ENCODE assay signal across 13 mouse cellular contexts in the genomic region with DNA sequence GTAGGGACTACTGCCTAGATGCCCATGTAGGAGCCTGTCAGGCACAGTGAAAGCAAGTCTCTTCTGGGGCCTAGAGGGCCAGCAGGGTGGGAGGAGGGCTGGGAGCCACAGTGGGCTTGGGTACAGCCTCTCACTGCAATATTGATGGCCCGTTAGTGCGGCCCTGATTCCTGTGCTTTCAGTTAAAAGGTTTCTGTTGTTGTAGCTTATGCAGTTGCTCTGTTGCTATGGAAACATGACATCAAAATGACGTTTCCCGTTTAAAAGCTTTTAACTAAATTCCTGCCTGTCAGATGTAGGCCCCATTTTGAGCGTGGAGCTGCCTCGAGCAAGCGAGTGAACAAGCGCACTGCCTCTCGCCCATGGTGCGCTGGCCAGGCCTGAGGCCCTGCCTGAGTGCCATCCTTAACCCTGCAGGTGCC. TPM values are rescaled to one million over a fixed set of nuclear protein-coding genes. Genes with fewer than 3 reads are reported as not detected.
A peak's percentile ranks its signal among the peaks of the same experiment; 100 is the strongest.
DNase-seq lines count a peak whose midpoint lies in the region; ATAC-seq and TF ChIP-seq lines count a peak whose summit lies in the region.
"Had no signal": no experiment of that assay in that cellular context is flagged by ENCODE, and none has a peak within 500 bp of the region (broad histone marks: within the 10 kb centered on the region; RNA-seq: fewer than 3 reads in every experiment).

No protein-coding gene starts in this region.

- no peak for ATAC-seq in megakaryocyte-erythroid progenitor cell, adult 5-6 weeks (replicated peaks; ENCODE audit: low FRiP score, low TSS enrichment, poor library complexity, severe bottlenecking)
- ATAC-seq: activated CD4-positive, CD25-positive, alpha-beta regulatory T cell, adult 4 months; CD4-positive, CD25-positive, alpha-beta regulatory T cell, adult 4 months had no signal

- H3K27ac ChIP-seq in embryonic facial prominence, embryonic 10.5 days (replicated peaks) = peak overlapping the region; percentile 15; the same call in 1 of the 2 replicates

- peak overlapping the region; percentile 29; the same call in 1 of the 2 replicates for H3K4me3 ChIP-seq in E14TG2a.4 (replicated peaks; ENCODE audit: low read length)
- no peak overlapping the region for H3K4me3 ChIP-seq in embryonic facial prominence, embryonic 10.5 days

- H3K9me3 ChIP-seq in E14TG2a.4 (ENCODE audit: low read length) = no peaks in the 10 kb centered on the region
- no peaks in the 10 kb centered on the region for H3K9me3 ChIP-seq in embryonic facial prominence, embryonic 10.5 days

- DNase-seq in layer of hippocampus, adult 11-12 months (ENCODE audit: low spot score) = peak; percentile 38
- DNase-seq in layer of hippocampus, postnatal 25 days (ENCODE audit: extremely low spot score in 1 of 2, low spot score in 1 of 2) = no peak
- DNase-seq in embryonic facial prominence, embryonic 10.5 days (ENCODE audit: low spot score) = peak; percentile 30
- DNase-seq in layer of hippocampus, postnatal 14 days (ENCODE audit: low spot score in 2 of 2) = peak; percentile 35 to 56
- no peak for DNase-seq in lung, postnatal 4 days
- no peak for DNase-seq in adrenal gland, postnatal 10 days
- DNase-seq: cerebellum, adult 9-10 months; lung, postnatal 14 days; thymus, postnatal 14 days had no signal

- TF ChIP-seq CTCF in E14TG2a.4 (conservative IDR thresholded peaks at IDR 0.05; ENCODE audit: low read length) = no peak

- H3K27me3 ChIP-seq in E14TG2a.4 (ENCODE audit: insufficient read depth, low read length) = no peaks in the 10 kb centered on the region
- no peaks in the 10 kb centered on the region for H3K27me3 ChIP-seq in embryonic facial prominence, embryonic 10.5 days (replicated peaks; ENCODE audit: low read depth, poor library complexity, severe bottlenecking)

- H3K4me1 ChIP-seq in E14TG2a.4 (replicated peaks; ENCODE audit: low read depth, low read length) = peaks cover 12% of the 10 kb centered on the region; the same call in 1 of the 2 replicates
- peaks cover 20% of the 10 kb centered on the region for H3K4me1 ChIP-seq in embryonic facial prominence, embryonic 10.5 days

- H3K36me3 ChIP-seq in E14TG2a.4 (ENCODE audit: insufficient read depth, low read length) = no peaks in the 10 kb centered on the region; the same call in 1 of the 2 replicates
- H3K36me3 ChIP-seq in embryonic facial prominence, embryonic 10.5 days (replicated peaks) = peaks cover 5% of the 10 kb centered on the region; the same call in 1 of the 2 replicates

- 70% methylated on average over 10 of the region's 10 CpGs for whole genome bisulfite sequencing in embryonic facial prominence, embryonic 10.5 days

RNA-seq across cellular contexts. Expression of a gene that starts 9.4 kb away (rescaled TPM):
- 1 to 10 TPM; 7.0 to 7.4 TPM for total RNA-seq in layer of hippocampus, postnatal 25 days (2021)
- polyA plus RNA-seq in embryonic facial prominence, embryonic 10.5 days (2016; fragmentation: Nextera tagmentation; extraction: Ambion mirVana) = 0.63 and 1.2 TPM in 2 replicates
- 1 to 10 TPM; 8.5 to 9.4 TPM for total RNA-seq in layer of hippocampus, postnatal 14 days (2021)
- 2.9 and 4.5 TPM in 2 replicates for total RNA-seq in megakaryocyte-erythroid progenitor cell, adult 5-6 weeks (2014; fragmentation: Nextera tagmentation)
- 0.38 TPM in 1 of 2 replicates, not detected in the other for total RNA-seq in megakaryocyte-erythroid progenitor cell, adult 5-6 weeks (2017)
- 1 to 10 TPM; 1.1 TPM for total RNA-seq in adrenal gland, postnatal 10 days (2021)

RNA-seq across cellular contexts. Expression of a gene that starts 32.0 kb away (rescaled TPM):
- 10 to 100 TPM; 42.7 to 45.9 TPM for total RNA-seq in layer of hippocampus, postnatal 25 days (2021)
- polyA plus RNA-seq in embryonic facial prominence, embryonic 10.5 days (2016; fragmentation: Nextera tagmentation; extraction: Ambion mirVana) = 52.7 and 54.5 TPM in 2 replicates
- 10 to 100 TPM; 44.3 to 50.3 TPM for total RNA-seq in layer of hippocampus, postnatal 14 days (2021)
- 40.7 and 47.4 TPM in 2 replicates for total RNA-seq in megakaryocyte-erythroid progenitor cell, adult 5-6 weeks (2014; fragmentation: Nextera tagmentation)
- total RNA-seq in megakaryocyte-erythroid progenitor cell, adult 5-6 weeks (2017) = 30.6 and 38.2 TPM in 2 replicates
- 10 to 100 TPM; 27.9 to 42.1 TPM for total RNA-seq in adrenal gland, postnatal 10 days (2021)

Comparison
In these comparisons a context has a peak if more than half of its experiments do, and no peak if none do; other contexts are left out.
1. DNase-seq: peak in layer of hippocampus, adult 11-12 months (single experiment), embryonic facial prominence, embryonic 10.5 days (single experiment) and layer of hippocampus, postnatal 14 days (2 of 2); none in layer of hippocampus, postnatal 25 days (0 of 2), lung, postnatal 4 days (0 of 2) and adrenal gland, postnatal 10 days (single experiment).